Mouse (Mus musculus) cerebellum, adult 2 months (tissue): ENCODE data around the gene Anks1b. TPM values are rescaled to one million over a fixed set of nuclear protein-coding genes. Genes with fewer than 3 reads are reported as not detected.

Experiments
- DNase-seq, 2 experiments: peaks; one replicate each; pipeline ENCODE4 v3.0.0; 2021
- H3K27ac ChIP-seq: fragments of 200-500 bp; 2 replicates; pipeline ENCODE4 v1.5.1; 2012; ENCODE audit warnings: low read length, control low read depth, inconsistent platforms; ENCODE audit not compliant: insufficient read depth
- H3K27me3 ChIP-seq: fragments of 200-500 bp; 2 replicates; pipeline ENCODE4 v1.6.1; 2012; ENCODE audit warnings: inconsistent platforms, mild to moderate bottlenecking, low read length, moderate library complexity; ENCODE audit not compliant: control insufficient read depth, insufficient read depth
- H3K4me1 ChIP-seq: fragments of 200-500 bp; 2 replicates; pipeline ENCODE4 v1.6.1; 2011; ENCODE audit warnings: low read length; ENCODE audit not compliant: control insufficient read depth, insufficient read depth
- H3K4me3 ChIP-seq: fragments of 200-500 bp; replicated peaks from 2 replicates; pipeline ENCODE3; 2011; ENCODE audit warnings: mild to moderate bottlenecking, low read depth, low read length, control low read depth; ENCODE audit not compliant: insufficient read depth
- CTCF ChIP-seq: fragments of 200-500 bp; IDR thresholded peaks from 2 replicates; pipeline ENCODE4 v1.5.1; 2011; ENCODE audit warnings: low read depth, mild to moderate bottlenecking, control low read depth, low read length, moderate library complexity, borderline replicate concordance; ENCODE audit not compliant: insufficient read depth
- POLR2A ChIP-seq: fragments of 200-500 bp; IDR thresholded peaks from 2 replicates; pipeline ENCODE4 v1.6.1; 2011; ENCODE audit warnings: low read length, control low read depth, borderline replicate concordance; ENCODE audit not compliant: insufficient read depth
- WGBS: fragments of 180-500 bp; shearing (Covaris S2); methylation state at CpG from one replicate; pipeline ENCODE4 v1.1.7; 2018; 5-methylcytosine and 5-hydroxymethylcytosine counted together
- polyA plus RNA-seq: library from polyadenylated mRNA; depleted of rRNA; stranded (reverse); fragments of >200 nt; gene quantifications from 2 replicates; pipeline ENCODE4 v1.2.3, GENCODE M21; 2012

The Anks1b gene
- polyA plus RNA-seq, 1 experiment = 162 TPM

- Histone ChIP-seq H3K27me3 (no peaks in the 10 kb centered on the region), H3K4me3 (no peak overlapping the region), H3K4me1 (no peaks in the 10 kb centered on the region; the same call in 1 of the 2 replicates), H3K27ac (no peak overlapping the region)
- peak; percentile 42 to 74 for DNase-seq
- TF ChIP-seq POLR2A (no peak), CTCF (no peak)
- WGBS = 16% methylated on average over 2 of the region's 2 CpGs
Measured at GRCm38 (mm10) chr10:90117836-90118235, 244.5 kb downstream of the Anks1b start.

- H3K27ac ChIP-seq = no peak overlapping the region
- no peaks in the 10 kb centered on the region for H3K4me1 ChIP-seq
- no peaks in the 10 kb centered on the region for H3K27me3 ChIP-seq
- no peak overlapping the region for H3K4me3 ChIP-seq
- TF ChIP-seq POLR2A = no peak
- no peak for TF ChIP-seq CTCF
- DNase-seq = no peak
Measured at GRCm38 (mm10) chr10:90137538-90137937, 264.2 kb downstream of the Anks1b start.

- Histone ChIP-seq H3K27me3 (no peaks in the 10 kb centered on the region), H3K4me3 (no peak overlapping the region), H3K27ac (no peak overlapping the region), H3K4me1 (no peaks in the 10 kb centered on the region)
- TF ChIP-seq CTCF (no peak), POLR2A (no peak)
- no peak for DNase-seq
Measured at GRCm38 (mm10) chr10:90140947-90141346, 267.6 kb downstream of the Anks1b start.

GRCm38 (mm10) chr10:90144444-90144843 lies 271.1 kb downstream of the Anks1b start:
- no peak for DNase-seq

GRCm38 (mm10) chr10:90151510-90151909 lies 278.2 kb downstream of the Anks1b start:
- Histone ChIP-seq H3K4me1 (no peaks in the 10 kb centered on the region), H3K27me3 (no peaks in the 10 kb centered on the region), H3K27ac (no peak overlapping the region), H3K4me3 (no peak overlapping the region)
- DNase-seq = no peak
- TF ChIP-seq POLR2A (no peak), CTCF (no peak)

More at GRCm38 (mm10) chr10:90144444-90144843, 271.1 kb downstream of the Anks1b start:
- Histone ChIP-seq H3K27ac (no peak overlapping the region), H3K4me1 (no peaks in the 10 kb centered on the region), H3K4me3 (no peak overlapping the region), H3K27me3 (no peaks in the 10 kb centered on the region)
- TF ChIP-seq POLR2A = no peak
- no peak for TF ChIP-seq CTCF
- WGBS = 89% methylated on average over 1 of the region's 1 CpGs

GRCm38 (mm10) chr10:90169941-90170580 lies 296.8 kb downstream of the Anks1b start:
- DNase-seq = peak; percentile 27 to 45

GRCm38 (mm10) chr10:90190366-90190765 lies 317.1 kb downstream of the Anks1b start:
- no peak overlapping the region for H3K27ac ChIP-seq
- TF ChIP-seq POLR2A (no peak), CTCF (no peak)
- WGBS = 16% methylated on average over 5 of the region's 5 CpGs
- no peaks in the 10 kb centered on the region; the same call in 1 of the 2 replicates for H3K4me1 ChIP-seq
- DNase-seq = peak; percentile 37 to 59
- no peaks in the 10 kb centered on the region; the same call in 1 of the 2 replicates for H3K27me3 ChIP-seq
- no peak overlapping the region for H3K4me3 ChIP-seq

More at GRCm38 (mm10) chr10:90169941-90170580, 296.8 kb downstream of the Anks1b start:
- WGBS = 56% methylated on average over 6 of the region's 6 CpGs
- peaks cover 4% of the 10 kb centered on the region; the same call in 1 of the 2 replicates for H3K4me1 ChIP-seq
- TF ChIP-seq POLR2A (no peak), CTCF (no peak)
- H3K27ac ChIP-seq = no peak overlapping the region
- no peaks in the 10 kb centered on the region for H3K27me3 ChIP-seq
- H3K4me3 ChIP-seq = no peak overlapping the region

GRCm38 (mm10) chr10:90196936-90197335 lies 323.6 kb downstream of the Anks1b start:
- Histone ChIP-seq H3K27ac (no peak overlapping the region), H3K27me3 (no peaks in the 10 kb centered on the region), H3K4me1 (no peaks in the 10 kb centered on the region), H3K4me3 (no peak overlapping the region)
- DNase-seq = no peak
- WGBS = 92% methylated on average over 5 of the region's 5 CpGs
- TF ChIP-seq POLR2A (no peak), CTCF (no peak)
